In genomic region chr4:8239306-8239670, GRCm38 (mm10) we compare ENCODE assay signal across 9 mouse cellular contexts. TPM values are rescaled to one million over a fixed set of nuclear protein-coding genes. Genes with fewer than 3 reads are reported as not detected.
DNase-seq lines count a peak whose midpoint lies in the region; ATAC-seq and TF ChIP-seq lines count a peak whose summit lies in the region.
"Had no signal": no experiment of that assay in that cellular context is flagged by ENCODE, and none has a peak within 500 bp of the region (broad histone marks: within the 10 kb centered on the region; RNA-seq: fewer than 3 reads in every experiment).

No protein-coding gene starts in this region.

- no peaks in the 10 kb centered on the region for H3K9me3 ChIP-seq in ES-Bruce4 (replicated peaks; ENCODE audit: control insufficient read depth, insufficient read depth, low read length, poor library complexity, severe bottlenecking)
- H3K9me3 ChIP-seq in forebrain, embryonic 15.5 days = no peaks in the 10 kb centered on the region
- H3K9me3 ChIP-seq in liver, embryonic 16.5 days (replicated peaks; ENCODE audit: control insufficient read depth, low read length) = no peaks in the 10 kb centered on the region

- 35% methylated on average over 11 of the region's 11 CpGs for WGBS in heart, adult 2 months
- 15% methylated on average over 11 of the region's 11 CpGs for WGBS in forebrain, embryonic 15.5 days
- WGBS in liver, embryonic 16.5 days (ENCODE audit: insufficient replicate concordance) = 20% methylated on average over 11 of the region's 11 CpGs
- 56% methylated on average over 11 of the region's 11 CpGs for WGBS in thymus, adult 2 months

- H3K27me3 ChIP-seq in heart, adult 2 months (ENCODE audit: control insufficient read depth, insufficient read depth, low read length) = no peaks in the 10 kb centered on the region
- H3K27me3 ChIP-seq in ES-Bruce4 (ENCODE audit: control insufficient read depth, insufficient read depth, low read length, poor library complexity, severe bottlenecking) = peaks cover 5% of the 10 kb centered on the region
- 0 out of 2 replicates have a peak, but pooled peaks cover 3% of the 10 kb centered on the region for H3K27me3 ChIP-seq in forebrain, embryonic 15.5 days
- H3K27me3 ChIP-seq in liver, embryonic 16.5 days (ENCODE audit: control insufficient read depth, insufficient read depth, low read depth, low read length) = peaks cover 4% of the 10 kb centered on the region; the same call in 1 of the 2 replicates
- no peaks in the 10 kb centered on the region for H3K27me3 ChIP-seq in thymus, adult 2 months (ENCODE audit: control insufficient read depth, insufficient read depth, low read length)
- H3K27me3 ChIP-seq: CH12.LX had no signal

- H3K4me1 ChIP-seq in heart, adult 2 months (ENCODE audit: control insufficient read depth, insufficient read depth, low read length) = no peaks in the 10 kb centered on the region; the same call in 1 of the 2 replicates
- H3K4me1 ChIP-seq in ES-Bruce4 (ENCODE audit: control insufficient read depth, insufficient read depth, low read length) = no peaks in the 10 kb centered on the region
- peaks cover 7% of the 10 kb centered on the region; the same call in 1 of the 2 replicates for H3K4me1 ChIP-seq in forebrain, embryonic 15.5 days
- H3K4me1 ChIP-seq in liver, embryonic 16.5 days (ENCODE audit: control insufficient read depth, low read depth, low read length) = no peaks in the 10 kb centered on the region
- H3K4me1 ChIP-seq in thymus, adult 2 months (replicated peaks; ENCODE audit: control insufficient read depth, insufficient read depth, low read length) = peaks cover 9% of the 10 kb centered on the region

- peak; percentile 59 for ATAC-seq in forebrain, embryonic 15.5 days (replicated peaks)
- ATAC-seq in liver, embryonic 16.5 days (ENCODE audit: low read depth) = 0 out of 2 replicates have a peak, but pooled peaks have one; percentile 30

- peak overlapping the region; percentile 76 for H3K27ac ChIP-seq in heart, adult 2 months
- H3K27ac ChIP-seq in ES-Bruce4 (ENCODE audit: insufficient read depth, low read length) = no peak overlapping the region
- H3K27ac ChIP-seq in forebrain, embryonic 15.5 days (replicated peaks) = no peak overlapping the region
- peak overlapping the region; percentile 54 for H3K27ac ChIP-seq in liver, embryonic 16.5 days (ENCODE audit: low read length)
- no peak overlapping the region for H3K27ac ChIP-seq in thymus, adult 2 months (ENCODE audit: control insufficient read depth, insufficient read depth, low read length)

- H3K9ac ChIP-seq in heart, adult 2 months (ENCODE audit: low read depth, low read length) = 0 out of 2 replicates have a peak overlapping the region, but pooled peaks have one; percentile 82
- peak overlapping the region; percentile 26; the same call in 1 of the 2 replicates for H3K9ac ChIP-seq in ES-Bruce4 (ENCODE audit: low read depth, poor library complexity, severe bottlenecking)
- peak overlapping the region; percentile 58 for H3K9ac ChIP-seq in forebrain, embryonic 15.5 days (replicated peaks)
- H3K9ac ChIP-seq in liver, embryonic 16.5 days (ENCODE audit: low read depth, low read length) = no peak overlapping the region

- no peak for TF ChIP-seq EP300 in heart, adult 2 months (IDR thresholded peaks at IDR 0.05; ENCODE audit: insufficient read depth, low read depth, low read length)
- TF ChIP-seq EP300 in ES-Bruce4 (IDR thresholded peaks at IDR 0.05; ENCODE audit: insufficient read depth, low read depth, low read length) = no peak

- no peak for TF ChIP-seq POLR2A in heart, adult 2 months (IDR thresholded peaks at IDR 0.05; ENCODE audit: insufficient read depth, low read depth, low read length)
- TF ChIP-seq POLR2A in ES-Bruce4 (IDR thresholded peaks at IDR 0.05; ENCODE audit: insufficient read depth, low read length) = no peak
- TF ChIP-seq POLR2A in thymus, adult 2 months (IDR thresholded peaks at IDR 0.05; ENCODE audit: control insufficient read depth, extremely low read depth, insufficient read depth, low read length, poor library complexity) = no peak

- no peak for DNase-seq in heart, adult 2 months
- DNase-seq in heart, adult 8-10 months (ENCODE audit: low spot score) = no peak
- no peak for DNase-seq in thymus, adult 2 months
- no peak for DNase-seq in cerebellum, adult 11 months
- DNase-seq in cerebellum, postnatal 4 days (ENCODE audit: low spot score in 2 of 2) = no peak

- peak overlapping the region; percentile 99 for H3K4me2 ChIP-seq in forebrain, embryonic 15.5 days (replicated peaks)
- peak overlapping the region; percentile 69 for H3K4me2 ChIP-seq in liver, embryonic 16.5 days (ENCODE audit: low read depth, low read length)

- H3K4me3 ChIP-seq in heart, adult 2 months = peak overlapping the region; percentile 66
- H3K4me3 ChIP-seq in ES-Bruce4 (ENCODE audit: low read depth, low read length) = peak overlapping the region; percentile 83
- peak overlapping the region; percentile 56 for H3K4me3 ChIP-seq in forebrain, embryonic 15.5 days
- H3K4me3 ChIP-seq in liver, embryonic 16.5 days (ENCODE audit: low read depth, low read length) = peak overlapping the region; percentile 63
- H3K4me3 ChIP-seq in thymus, adult 2 months (ENCODE audit: control insufficient read depth, insufficient read depth, low read length) = no peak overlapping the region

- no peaks in the 10 kb centered on the region for H3K36me3 ChIP-seq in heart, adult 2 months (ENCODE audit: control insufficient read depth, insufficient read depth, low read length)
- H3K36me3 ChIP-seq in ES-Bruce4 (ENCODE audit: control insufficient read depth, insufficient read depth, low read length, poor library complexity, severe bottlenecking) = no peaks in the 10 kb centered on the region
- no peaks in the 10 kb centered on the region for H3K36me3 ChIP-seq in forebrain, embryonic 15.5 days
- no peaks in the 10 kb centered on the region for H3K36me3 ChIP-seq in liver, embryonic 16.5 days (ENCODE audit: control insufficient read depth, insufficient read depth)
- H3K36me3 ChIP-seq in thymus, adult 2 months (ENCODE audit: control insufficient read depth, insufficient read depth, low read length) = no peaks in the 10 kb centered on the region

- intact Hi-C loops in heart, adult 2 months (cut with DNase I) = loop anchor here (5.0 kb wide), 2 partner anchors 37 to 52 kb away; no protein-coding TSS in a partner anchor

- no peaks in the 10 kb centered on the region for H3K79me2 ChIP-seq in heart, adult 2 months (replicated peaks; ENCODE audit: control insufficient read depth, insufficient read depth, low read length)

- no peak for TF ChIP-seq CTCF in heart, adult 2 months (IDR thresholded peaks at IDR 0.05)
- TF ChIP-seq CTCF in ES-Bruce4 (IDR thresholded peaks at IDR 0.05; ENCODE audit: low read depth, low read length) = no peak
- TF ChIP-seq CTCF in thymus, adult 2 months (IDR thresholded peaks at IDR 0.05; ENCODE audit: borderline replicate concordance, control insufficient read depth, extremely low read depth, insufficient read depth, low read length, poor library complexity) = no peak

RNA-seq across cellular contexts. Expression of gene Car8, which starts 0.4 kb away (rescaled TPM):
- total RNA-seq in heart, adult 2 months (2021) = 10 to 100 TPM in 1 of 2 experiments, 1 to 10 TPM in 1; 9.4 to 12.1 TPM
- 3.3 and 7.8 TPM in 2 replicates for polyA plus RNA-seq in heart, adult 2 months (2012; rRNA removed)
- total RNA-seq in heart, adult 8-10 months (2022) = 10 to 100 TPM in 2 of 4 experiments, 1 to 10 TPM in 2; 9.6 to 14.0 (median 10.0) TPM
- polyA plus RNA-seq in ES-Bruce4 (2011; ENCODE audit: insufficient read depth, insufficient read length, low read depth, missing spikeins) = 2.3 and 2.4 TPM in 2 replicates
- polyA plus RNA-seq in forebrain, embryonic 15.5 days (2015; fragmentation: Nextera tagmentation; extraction: Ambion mirVana) = 2.9 and 3.9 TPM in 2 replicates
- polyA plus RNA-seq in liver, embryonic 16.5 days (2015; fragmentation: Nextera tagmentation; extraction: Ambion mirVana) = 8.8 and 10.2 TPM in 2 replicates
- 0.19 and 0.35 TPM in 2 replicates for polyA plus RNA-seq in thymus, adult 2 months (2012; rRNA removed)
- total RNA-seq: CH12.LX had no signal

Comparison
In these comparisons a context has a peak if more than half of its experiments do, and no peak if none do; other contexts are left out.
1. H3K27ac ChIP-seq: peak in heart, adult 2 months (single experiment) and liver, embryonic 16.5 days (single experiment); none in ES-Bruce4 (single experiment), forebrain, embryonic 15.5 days (single experiment) and thymus, adult 2 months (single experiment).